Mouse (Mus musculus) thymus, adult 2 months (tissue): ENCODE results near the gene Ccdc174.

Experiments
- CTCF ChIP-seq: fragments of 200-500 bp; IDR thresholded peaks from 2 replicates; pipeline ENCODE4 v1.5.1; 2012; ENCODE audit warnings: mild to moderate bottlenecking, control low read depth, low read length, moderate library complexity, borderline replicate concordance; ENCODE audit not compliant: control insufficient read depth, poor library complexity, insufficient read depth; ENCODE audit errors: extremely low read depth
- POLR2A ChIP-seq: fragments of 200-500 bp; IDR thresholded peaks from 2 replicates; pipeline ENCODE4 v1.6.1; 2012; ENCODE audit warnings: mild to moderate bottlenecking, low read length, control low read depth, moderate library complexity; ENCODE audit not compliant: control insufficient read depth, poor library complexity, insufficient read depth; ENCODE audit errors: extremely low read depth

DNA sequence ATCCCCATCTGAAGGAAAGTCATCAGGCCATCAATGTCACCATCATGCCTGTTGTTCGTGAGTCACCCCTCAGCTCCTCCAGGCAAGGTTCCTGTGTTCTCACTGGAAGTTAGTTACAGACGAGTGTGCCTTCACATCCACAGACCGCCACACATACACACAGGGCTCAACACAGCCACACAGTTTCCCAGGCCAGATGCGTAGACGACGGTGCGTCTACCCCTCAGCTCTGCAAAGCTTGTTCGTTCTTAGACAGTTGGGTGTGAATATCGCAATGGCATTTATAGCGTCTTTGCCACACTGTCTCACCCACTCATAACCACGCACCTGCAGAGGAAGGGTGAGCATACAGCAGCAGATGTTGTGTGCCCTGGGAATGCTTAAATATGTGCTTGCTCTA lies 12.3 kb upstream of the Ccdc174 start:
- TF ChIP-seq CTCF: no peak
- TF ChIP-seq POLR2A: no peak
